Mouse (Mus musculus) embryonic facial prominence, embryonic 11.5 days (tissue): ENCODE measurements around the gene Shank1. TPM values are rescaled to one million over a fixed set of nuclear protein-coding genes. Genes with fewer than 3 reads are reported as not detected.

Experiments
- ATAC-seq: fragments of 200-750 bp; cut with Nextera tagmentation; replicated peaks from 2 replicates; pipeline ENCODE4 v1.8.0; 2017; ENCODE audit warnings: low read depth; ENCODE audit not compliant: insufficient number of reproducible peaks, low FRiP score, low TSS enrichment
- DNase-seq: peaks from one replicate; pipeline ENCODE4 v3.0.0-alpha.2; 2015; ENCODE audit warnings: low spot score
- H3K27ac ChIP-seq: fragments of 300-500 bp; sonication (generic); replicated peaks from 2 replicates; pipeline ENCODE4 v1.5.1; 2014; ENCODE audit warnings: mild to moderate bottlenecking, low read depth, low read length, control low read depth
- H3K27me3 ChIP-seq: fragments of 300-500 bp; sonication (generic); 2 replicates; pipeline ENCODE4 v1.6.1; 2014; ENCODE audit warnings: mild to moderate bottlenecking, low read length, moderate library complexity, mixed read lengths; ENCODE audit not compliant: control insufficient read depth, insufficient read depth
- H3K36me3 ChIP-seq: fragments of 300-500 bp; sonication (generic); replicated peaks from 2 replicates; pipeline ENCODE4 v1.6.1; 2014; ENCODE audit warnings: low read depth, mild to moderate bottlenecking, low read length, moderate library complexity, mixed read lengths; ENCODE audit not compliant: control insufficient read depth, insufficient read depth
- H3K4me1 ChIP-seq: fragments of 300-500 bp; sonication (generic); 2 replicates; pipeline ENCODE4 v1.6.1; 2014; ENCODE audit warnings: low read length, mixed read lengths; ENCODE audit not compliant: control insufficient read depth, insufficient read depth
- H3K4me2 ChIP-seq: fragments of 300-500 bp; sonication (generic); 2 replicates; pipeline ENCODE4 v1.6.1; 2014; ENCODE audit warnings: low read depth, mild to moderate bottlenecking, control low read depth, low read length, moderate library complexity
- H3K4me3 ChIP-seq: fragments of 300-500 bp; sonication (generic); 2 replicates; pipeline ENCODE4 v1.5.1; 2014; ENCODE audit warnings: low read depth, low read length, control low read depth
- H3K9ac ChIP-seq: fragments of 300-500 bp; sonication (generic); replicated peaks from 2 replicates; pipeline ENCODE4 v1.6.1; 2014; ENCODE audit warnings: mild to moderate bottlenecking, control low read depth, low read length
- H3K9me3 ChIP-seq: fragments of 300-500 bp; sonication (generic); replicated peaks from 2 replicates; pipeline ENCODE4 v1.6.1; 2016; ENCODE audit warnings: mild to moderate bottlenecking, low read length, inconsistent platforms, mixed read lengths; ENCODE audit not compliant: control insufficient read depth
- WGBS: fragments of 180-500 bp; shearing (Covaris S2); extraction: QIAGEN DNeasy Blood & Tissue Kit; methylation state at CpG from one replicate; pipeline ENCODE4 v1.1.7; 2014; 5-methylcytosine and 5-hydroxymethylcytosine counted together
- polyA plus RNA-seq: library from polyadenylated mRNA; unstranded; fragments of >200 nt; fragmentation: Nextera tagmentation; extraction: Ambion mirVana; gene quantifications from 2 replicates; pipeline ENCODE4 v1.2.1, GENCODE M21; 2014

Gene Shank1
- polyA plus RNA-seq, 1 experiment from 2014 or later = 1.00 TPM

DNA sequence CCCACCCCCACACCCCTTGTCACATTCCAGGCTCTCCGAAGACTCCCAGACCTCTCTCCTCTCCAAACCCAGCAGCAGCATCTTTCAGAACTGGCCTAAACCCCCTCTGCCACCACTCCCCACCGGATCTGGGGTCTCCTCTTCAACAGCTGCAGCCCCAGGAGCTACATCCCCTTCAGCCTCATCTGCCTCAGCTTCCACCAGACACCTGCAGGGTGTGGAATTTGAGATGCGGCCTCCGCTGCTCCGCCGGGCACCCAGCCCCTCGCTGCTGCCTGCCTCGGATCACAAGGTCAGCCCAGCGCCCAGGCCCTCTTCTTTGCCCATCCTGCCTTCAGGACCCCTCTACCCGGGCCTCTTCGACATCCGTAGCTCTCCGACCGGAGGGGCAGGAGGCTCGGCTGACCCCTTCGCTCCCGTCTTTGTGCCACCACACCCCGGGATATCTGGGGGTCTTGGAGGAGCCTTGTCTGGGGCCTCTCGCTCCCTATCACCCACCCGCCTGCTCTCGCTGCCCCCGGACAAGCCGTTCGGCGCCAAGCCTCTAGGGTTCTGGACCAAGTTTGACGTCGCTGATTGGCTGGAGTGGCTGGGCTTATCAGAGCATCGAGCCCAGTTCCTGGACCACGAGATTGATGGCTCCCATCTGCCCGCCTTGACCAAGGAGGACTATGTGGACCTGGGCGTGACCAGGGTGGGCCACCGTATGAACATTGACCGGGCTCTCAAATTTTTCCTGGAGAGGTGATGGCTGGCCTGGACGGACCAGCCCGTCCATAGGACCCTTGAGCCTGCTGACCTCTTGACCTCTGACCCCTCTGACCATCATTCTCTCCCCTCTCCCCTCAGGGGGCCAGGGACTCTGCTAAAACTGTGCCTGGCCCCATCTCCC is 46.8 kb downstream of the Shank1 start:
- no peaks in the 10 kb centered on the region for H3K9me3 ChIP-seq
- no peak for ATAC-seq
- peak; percentile 26 for DNase-seq
- H3K4me3 ChIP-seq = peak overlapping the region; percentile 5; the same call in 1 of the 2 replicates
- WGBS = 1% methylated on average over 35 of the region's 35 CpGs
- H3K9ac ChIP-seq = no peak overlapping the region
- H3K4me2 ChIP-seq = peak overlapping the region; percentile 26; the same call in 1 of the 2 replicates
- H3K4me1 ChIP-seq = peaks cover 6% of the 10 kb centered on the region
- peaks cover 83% of the 10 kb centered on the region for H3K27me3 ChIP-seq
- H3K27ac ChIP-seq = no peak overlapping the region
- H3K36me3 ChIP-seq = no peaks in the 10 kb centered on the region

- Histone ChIP-seq H3K4me2 (no peak overlapping the region), H3K9ac (no peak overlapping the region), H3K27ac (no peak overlapping the region), H3K4me3 (no peak overlapping the region), H3K27me3 (peaks cover 76% of the 10 kb centered on the region), H3K4me1 (peaks cover 6% of the 10 kb centered on the region), H3K9me3 (no peaks in the 10 kb centered on the region), H3K36me3 (no peaks in the 10 kb centered on the region)
- 8% methylated on average over 8 of the region's 10 CpGs for WGBS
- peak; percentile 15 for DNase-seq
- no peak for ATAC-seq
Measured at GRCm38 (mm10) chr7:44357531-44357930, 47.5 kb downstream of the Shank1 start.

DNA sequence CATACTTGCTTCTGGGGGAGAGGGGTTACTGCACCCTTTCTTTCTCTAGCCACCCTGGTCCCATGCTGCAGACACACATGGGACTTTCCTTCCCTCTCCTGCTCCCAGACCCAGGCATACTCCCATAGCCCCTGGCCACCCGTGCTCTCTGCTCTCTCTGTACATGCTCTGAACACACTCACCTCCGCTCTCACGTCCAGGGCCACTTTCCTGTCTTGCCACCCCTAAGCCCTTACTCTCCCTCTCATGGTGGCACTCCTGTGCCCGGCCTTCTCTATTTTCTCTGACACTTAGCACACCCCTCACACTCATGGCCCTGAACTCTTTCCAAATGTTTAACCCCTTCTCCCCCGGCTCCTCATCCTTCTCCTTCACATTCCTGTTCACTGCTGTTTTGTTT is 48.0 kb downstream of the Shank1 start:
- no peak for DNase-seq
- Histone ChIP-seq H3K4me1 (peaks cover 6% of the 10 kb centered on the region), H3K27me3 (peaks cover 71% of the 10 kb centered on the region), H3K4me2 (no peak overlapping the region; the same call in 1 of the 2 replicates), H3K27ac (no peak overlapping the region), H3K9ac (no peak overlapping the region), H3K9me3 (no peaks in the 10 kb centered on the region), H3K4me3 (no peak overlapping the region), H3K36me3 (no peaks in the 10 kb centered on the region)
- no peak for ATAC-seq
- WGBS = 9% methylated on average over 5 of the region's 5 CpGs

DNA sequence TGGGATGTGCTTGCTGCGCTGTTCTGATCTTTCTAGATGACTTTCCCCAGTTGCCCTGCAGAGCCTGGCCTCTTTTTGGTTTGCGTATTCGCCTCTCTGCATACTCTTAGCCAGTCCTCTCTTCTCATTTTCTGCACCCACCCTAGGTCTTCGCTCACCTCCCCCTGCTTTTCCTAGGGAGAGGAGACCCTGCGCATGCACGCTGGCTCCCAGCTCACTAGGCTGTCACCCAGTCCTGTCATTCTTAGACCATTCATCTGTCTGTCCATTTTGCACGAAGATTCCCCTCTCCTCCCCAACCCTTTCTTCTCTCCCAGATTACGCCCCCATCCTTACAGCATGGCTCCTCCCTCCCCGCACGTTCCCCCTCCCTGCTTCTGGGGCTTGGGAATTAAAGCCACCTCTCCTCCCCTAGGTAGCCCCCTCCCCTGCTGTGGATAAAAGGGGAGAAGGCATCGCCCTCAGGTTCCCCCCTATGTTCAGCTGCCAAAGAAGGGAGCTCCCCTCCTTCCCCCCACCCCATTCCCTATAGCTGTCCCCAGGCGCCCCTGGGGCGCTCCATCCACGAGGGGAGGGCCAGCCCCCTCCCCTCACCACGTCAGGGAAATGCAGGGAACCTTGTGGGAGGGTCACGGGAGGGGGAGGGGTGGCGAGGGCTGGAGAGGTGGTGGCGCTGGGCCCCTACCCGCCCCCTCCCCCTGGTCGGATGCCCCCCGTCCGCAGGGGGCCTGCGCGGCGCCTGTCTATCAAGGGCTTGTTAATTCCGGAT is 49.0 kb downstream of the Shank1 start:
- H3K4me1 ChIP-seq = peaks cover 6% of the 10 kb centered on the region; the same call in 1 of the 2 replicates
- ATAC-seq (0 out of 2 replicates have a peak, but pooled peaks have one; percentile 12), DNase-seq (no peak)
- H3K9me3 ChIP-seq = no peaks in the 10 kb centered on the region
- peak overlapping the region; percentile 39 for H3K4me3 ChIP-seq
- H3K9ac ChIP-seq = peak overlapping the region; percentile 46
- WGBS = 4% methylated on average over 14 of the region's 26 CpGs
- H3K27ac ChIP-seq = no peak overlapping the region
- H3K4me2 ChIP-seq = peak overlapping the region; percentile 76
- H3K27me3 ChIP-seq = peaks cover 60% of the 10 kb centered on the region
- no peaks in the 10 kb centered on the region for H3K36me3 ChIP-seq

DNA sequence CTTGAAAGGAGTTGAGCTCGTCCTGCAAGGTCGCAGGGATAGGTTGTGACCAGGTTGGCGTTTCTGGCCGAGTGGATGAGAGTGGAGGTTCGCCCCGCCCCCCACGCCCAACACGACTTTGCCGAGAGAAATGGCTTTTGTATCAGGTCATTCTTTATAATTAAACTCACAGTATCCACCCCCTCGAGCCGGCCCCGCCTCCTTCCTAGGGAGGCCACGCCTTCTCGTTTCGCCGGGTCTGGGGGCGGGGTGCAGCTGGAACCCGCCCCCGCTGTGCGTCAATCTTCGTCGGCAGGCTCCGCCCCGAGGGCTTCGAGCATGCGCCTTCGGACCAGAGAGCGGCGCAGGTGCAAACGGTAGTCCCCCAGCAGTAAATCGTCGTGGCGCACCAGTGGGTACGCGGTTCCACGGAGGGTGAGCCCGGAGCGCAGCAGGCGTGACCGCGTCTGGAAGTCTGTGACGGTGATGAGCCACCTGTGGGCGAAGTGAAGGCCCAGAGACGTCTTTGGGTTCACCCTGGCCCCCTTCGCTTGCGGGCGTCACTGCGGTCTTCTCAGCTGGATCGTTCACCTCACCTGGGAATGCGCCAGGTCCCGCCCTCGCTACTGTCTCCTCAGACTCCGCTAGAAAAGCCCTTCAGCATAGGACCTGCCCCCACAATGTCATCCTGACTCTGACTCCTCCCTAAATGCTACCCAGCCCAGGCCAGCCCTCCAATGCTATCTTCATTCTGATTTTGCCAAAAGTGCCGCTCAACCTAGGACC is 50.0 kb downstream of the Shank1 start:
- Histone ChIP-seq H3K4me2 (peak overlapping the region; percentile 76), H3K27ac (no peak overlapping the region), H3K4me1 (peaks cover 6% of the 10 kb centered on the region; the same call in 1 of the 2 replicates), H3K9ac (peak overlapping the region; percentile 32), H3K36me3 (no peaks in the 10 kb centered on the region), H3K4me3 (peak overlapping the region; percentile 39), H3K27me3 (peaks cover 50% of the 10 kb centered on the region), H3K9me3 (no peaks in the 10 kb centered on the region)
- ATAC-seq = peak; percentile 69
- under 1% methylated on average over 54 of the region's 54 CpGs for WGBS
- DNase-seq = peak; percentile 94

DNA sequence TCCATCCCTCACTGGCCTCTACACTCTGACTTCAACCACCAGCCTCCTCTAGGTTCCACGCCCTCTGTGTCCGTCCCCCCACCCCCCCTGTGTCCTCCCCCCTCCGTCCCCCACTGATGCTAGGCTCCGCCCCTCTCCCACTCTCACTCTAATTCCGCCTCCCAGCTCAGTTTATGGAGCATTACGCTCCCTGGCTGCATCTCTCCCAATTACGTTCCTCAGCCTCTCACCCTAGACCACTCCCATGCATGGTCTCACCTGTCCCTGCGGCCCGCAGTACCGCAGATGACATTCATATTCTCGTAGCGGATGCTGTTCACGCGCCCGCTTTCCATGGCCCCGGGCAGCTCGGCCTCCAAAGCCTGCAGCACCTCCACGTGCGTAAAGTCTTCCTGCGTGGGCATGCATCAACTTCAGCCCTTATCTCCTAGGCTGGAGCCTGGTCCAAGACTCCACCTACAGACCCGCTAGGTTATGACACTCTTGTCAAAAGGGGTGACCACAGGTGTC is 50.8 kb downstream of the Shank1 start:
- 10% methylated on average over 21 of the region's 21 CpGs for WGBS
- H3K27ac ChIP-seq = no peak overlapping the region

DNA sequence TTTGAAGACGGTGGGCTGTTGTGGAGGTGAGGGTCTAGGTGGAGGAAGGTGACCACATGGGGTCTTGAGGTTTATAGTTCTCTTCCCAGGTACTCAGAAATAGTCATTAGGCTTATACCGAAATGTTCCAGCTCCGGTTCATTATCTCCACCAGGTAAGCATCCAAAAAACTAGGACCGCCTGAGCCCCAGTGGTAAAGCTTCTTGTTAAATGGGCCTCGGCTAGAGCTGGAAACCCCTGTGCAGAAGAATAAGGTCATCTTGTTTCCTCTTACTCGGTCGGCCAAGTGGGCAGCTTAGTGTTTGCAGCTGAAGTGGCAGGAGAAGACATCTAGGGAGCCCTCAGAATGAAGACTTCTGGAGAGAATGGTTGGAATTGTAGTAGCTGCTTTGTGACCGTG is 62.6 kb downstream of the Shank1 start:
- no peak overlapping the region for H3K9ac ChIP-seq
- no peak overlapping the region for H3K4me2 ChIP-seq
- H3K4me1 ChIP-seq = no peaks in the 10 kb centered on the region
- 91% methylated on average over 8 of the region's 8 CpGs for WGBS
- no peak overlapping the region for H3K27ac ChIP-seq
- no peaks in the 10 kb centered on the region for H3K9me3 ChIP-seq
- no peak overlapping the region for H3K4me3 ChIP-seq
- no peaks in the 10 kb centered on the region for H3K27me3 ChIP-seq
- no peak for DNase-seq
- ATAC-seq = no peak
- no peaks in the 10 kb centered on the region for H3K36me3 ChIP-seq

More for the DNA sequence above, 50.8 kb downstream of the Shank1 start:
- ATAC-seq (peak; percentile 1; the same call in 1 of the 2 replicates), DNase-seq (no peak)
- Histone ChIP-seq H3K9me3 (no peaks in the 10 kb centered on the region), H3K9ac (peak overlapping the region; percentile 32; the same call in 1 of the 2 replicates), H3K4me1 (peaks cover 6% of the 10 kb centered on the region; the same call in 1 of the 2 replicates), H3K27me3 (peaks cover 43% of the 10 kb centered on the region), H3K4me3 (peak overlapping the region; percentile 39; the same call in 1 of the 2 replicates), H3K4me2 (peak overlapping the region; percentile 76), H3K36me3 (no peaks in the 10 kb centered on the region)
